Mouse (Mus musculus): ENCODE data around the gene Tvp23b.

Tvp23b gene

GRCm38 (mm10) chr11:62879220-62880048, at the start of gene Tvp23b:
TSS of gene Tvp23b (plus strand) at chr11:62879455.
- DNase-seq (ENCODE audit: low spot score in 2 of 2) = peak; percentile 91 to 99

DNA sequence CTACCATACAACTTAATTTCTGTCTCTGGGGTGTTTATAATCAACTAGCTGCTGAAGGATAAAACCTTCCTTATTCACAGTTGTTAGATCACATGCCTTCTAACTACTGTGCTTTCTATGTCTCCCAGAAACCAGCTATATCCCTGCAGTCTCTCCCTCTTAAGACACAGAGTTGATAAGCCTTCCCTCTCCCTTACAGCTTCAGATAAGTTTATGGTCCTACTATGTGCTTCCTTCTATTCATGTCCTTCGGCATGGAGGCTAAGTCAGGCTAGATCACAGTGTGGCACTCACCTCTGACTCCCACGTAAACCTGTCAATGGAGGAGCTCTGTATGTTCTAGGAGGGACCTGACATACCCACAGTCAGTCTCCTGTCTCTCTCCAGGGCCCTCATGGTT, 48.9 kb upstream of the Tvp23b start:
- no peak for DNase-seq (ENCODE audit: low spot score in 2 of 2)

DNA sequence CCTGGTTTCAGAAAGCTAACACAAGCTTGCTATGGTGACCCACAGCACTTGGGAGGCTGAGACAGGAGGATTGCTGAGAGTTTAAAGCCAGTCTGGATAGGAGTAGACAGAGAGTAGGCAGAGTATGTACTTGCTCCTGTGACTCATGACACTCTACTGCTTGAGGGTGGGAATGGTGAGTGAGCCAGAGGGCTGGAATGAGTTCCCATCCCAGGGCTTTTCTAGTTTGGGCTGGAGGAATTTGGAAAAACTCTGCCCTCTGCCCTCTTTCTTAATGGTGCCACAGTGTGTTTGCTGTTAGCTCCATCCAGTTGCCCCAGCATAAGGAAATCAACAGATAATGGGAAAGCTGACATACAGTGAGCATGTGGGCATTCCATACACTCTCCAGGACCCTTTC, 47.3 kb upstream of the Tvp23b start:
- no peak for DNase-seq (ENCODE audit: low spot score in 2 of 2)

DNA sequence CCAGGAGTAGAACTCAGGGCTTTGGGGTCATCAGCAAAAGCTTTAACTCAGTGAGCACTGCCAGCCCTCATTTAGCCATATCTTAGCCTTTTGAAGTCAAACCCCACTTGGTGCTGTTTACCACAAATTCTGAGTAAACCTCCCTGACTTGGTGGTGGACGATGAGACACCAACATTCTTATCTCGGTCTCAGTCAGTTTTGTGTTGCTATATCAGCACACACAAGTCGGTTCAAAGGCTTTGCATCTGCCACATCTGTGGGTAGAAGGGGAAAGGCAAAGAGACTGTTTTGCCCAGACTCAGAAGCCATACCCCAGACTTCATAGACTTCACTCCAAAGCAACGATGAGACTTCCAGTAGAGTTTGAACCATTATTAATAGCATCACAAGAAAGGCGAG, 34.7 kb upstream of the Tvp23b start:
- DNase-seq (ENCODE audit: low spot score in 2 of 2) = no peak

DNA sequence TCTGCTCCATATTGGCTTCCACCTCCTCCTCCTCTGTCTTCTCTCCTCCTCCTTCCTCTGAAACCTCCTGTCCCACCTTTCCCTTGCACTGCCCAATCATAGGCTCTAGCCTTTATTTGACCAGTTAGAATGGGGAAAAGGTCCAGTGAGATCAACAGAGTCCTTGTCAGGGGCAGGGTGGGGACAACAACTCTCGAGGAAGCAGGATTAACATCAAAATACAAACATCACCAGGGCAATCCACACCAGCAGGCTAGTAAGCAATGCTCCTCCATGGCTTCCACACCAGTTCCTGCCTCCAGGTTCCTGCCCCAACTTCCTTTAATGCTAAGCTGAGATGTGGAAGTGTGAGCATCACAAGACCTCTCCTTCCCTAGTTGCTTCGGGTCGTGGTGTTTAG, 33.5 kb upstream of the Tvp23b start:
- no peak for DNase-seq (ENCODE audit: low spot score in 2 of 2)

GRCm38 (mm10) chr11:62846961-62847654, 32.1 kb upstream of the Tvp23b start, which contains the start of gene Fbxw10:
TSS of gene Fbxw10 (plus strand) at chr11:62847069.
- peak in 1 of 2 experiments; percentile 4 for DNase-seq (ENCODE audit: low spot score in 2 of 2)

GRCm38 (mm10) chr11:62847655-62848191, 31.5 kb upstream of the Tvp23b start:
- no peak for DNase-seq (ENCODE audit: low spot score in 2 of 2)

DNA sequence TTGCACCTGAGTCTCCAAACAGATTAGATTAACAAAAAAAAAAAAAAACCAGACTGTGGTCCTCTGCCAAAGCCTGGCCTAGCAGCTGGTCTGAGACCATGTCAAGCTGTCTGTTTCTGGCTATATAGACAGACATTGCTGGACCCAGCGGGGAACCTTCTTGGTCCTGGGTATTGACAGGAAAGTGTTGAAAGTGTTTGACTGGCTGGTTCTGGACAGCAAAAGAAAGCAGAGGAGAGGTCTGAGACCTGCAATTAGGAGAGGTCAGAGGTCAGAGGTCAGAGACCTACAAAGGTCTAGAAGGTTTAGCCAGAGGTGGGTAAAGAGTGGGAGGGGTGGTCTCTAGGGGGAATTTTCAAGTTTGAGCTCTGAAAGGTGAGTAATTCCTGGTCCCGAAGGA, 31.0 kb upstream of the Tvp23b start:
- DNase-seq (ENCODE audit: low spot score in 2 of 2) = no peak

GRCm38 (mm10) chr11:62851199-62851598, 28.1 kb upstream of the Tvp23b start:
- no peak for DNase-seq (ENCODE audit: low spot score in 2 of 2)

GRCm38 (mm10) chr11:62853334-62853733, 25.9 kb upstream of the Tvp23b start:
- DNase-seq (ENCODE audit: low spot score in 2 of 2) = no peak

GRCm38 (mm10) chr11:62865562-62865961, 13.7 kb upstream of the Tvp23b start:
- no peak for DNase-seq (ENCODE audit: low spot score in 2 of 2)

DNA sequence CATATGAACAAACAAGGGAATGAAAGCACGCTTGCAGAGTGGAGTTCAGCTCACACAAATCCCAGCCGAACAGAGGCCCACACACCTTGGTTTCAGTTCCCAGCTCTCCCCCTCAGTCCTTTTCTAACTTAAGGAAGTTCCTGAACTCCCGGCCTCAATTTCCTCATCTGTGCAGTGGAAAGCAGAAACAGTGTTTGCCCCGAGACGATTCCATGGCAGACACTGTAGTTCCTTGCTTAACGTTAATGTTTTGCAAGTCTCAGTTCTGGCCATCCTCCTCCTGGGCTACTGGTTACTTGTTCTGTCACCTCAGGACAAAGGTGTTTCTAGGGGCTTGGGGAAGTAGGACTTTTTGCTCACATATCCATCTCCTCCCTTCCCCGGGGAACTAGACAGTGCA, 12.6 kb upstream of the Tvp23b start:
- DNase-seq (ENCODE audit: low spot score in 2 of 2) = no peak

DNA sequence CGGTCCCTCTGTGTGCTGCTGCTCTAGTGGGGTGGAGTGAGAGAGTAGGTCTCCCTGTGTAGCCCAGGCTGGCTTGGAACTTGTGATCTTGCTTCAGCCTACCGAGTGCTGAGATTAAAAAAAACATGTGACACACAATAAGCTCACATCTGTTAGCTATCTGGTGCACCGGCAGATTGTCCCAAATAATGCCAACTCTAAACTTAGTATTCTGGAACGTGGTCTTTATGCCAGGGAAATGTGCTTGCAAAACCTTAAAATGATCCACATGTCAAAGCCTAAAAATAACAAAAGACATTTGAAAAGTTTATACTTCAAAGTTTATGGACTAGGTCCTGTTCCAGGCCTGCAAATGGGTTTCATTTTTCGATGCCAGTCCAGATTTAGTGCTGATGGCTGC, 10.1 kb upstream of the Tvp23b start:
- no peak for DNase-seq (ENCODE audit: low spot score in 2 of 2)

GRCm38 (mm10) chr11:62869715-62870371, 9.4 kb upstream of the Tvp23b start:
- no peak for DNase-seq (ENCODE audit: low spot score in 2 of 2)

GRCm38 (mm10) chr11:62873479-62873878, 5.8 kb upstream of the Tvp23b start:
- no peak for DNase-seq (ENCODE audit: low spot score in 2 of 2)

DNA sequence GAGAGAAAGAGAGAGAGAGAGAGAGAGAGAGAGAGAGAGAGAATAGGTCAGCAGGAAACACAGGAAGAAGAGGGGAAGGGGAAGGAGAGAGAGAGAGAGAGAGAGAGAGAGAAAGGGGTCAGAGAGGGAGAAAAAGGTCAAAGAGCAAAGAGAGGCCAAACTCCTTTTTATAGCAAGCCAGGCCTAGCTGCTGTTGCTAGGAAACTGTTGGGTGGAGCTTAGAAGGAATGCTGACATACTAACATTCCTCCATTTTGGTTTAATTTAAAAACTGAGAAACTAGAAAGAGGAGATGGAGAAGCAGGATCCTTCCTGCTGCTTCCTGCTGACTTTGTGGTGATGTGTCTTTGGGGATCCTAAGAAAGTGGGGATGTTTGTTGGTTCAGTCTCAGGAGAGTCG, 3.6 kb upstream of the Tvp23b start:
- DNase-seq (ENCODE audit: low spot score in 2 of 2) = no peak

- no peak for DNase-seq (ENCODE audit: low spot score in 2 of 2)
Measured at GRCm38 (mm10) chr11:62876445-62876844, 2.8 kb upstream of the Tvp23b start.

DNA sequence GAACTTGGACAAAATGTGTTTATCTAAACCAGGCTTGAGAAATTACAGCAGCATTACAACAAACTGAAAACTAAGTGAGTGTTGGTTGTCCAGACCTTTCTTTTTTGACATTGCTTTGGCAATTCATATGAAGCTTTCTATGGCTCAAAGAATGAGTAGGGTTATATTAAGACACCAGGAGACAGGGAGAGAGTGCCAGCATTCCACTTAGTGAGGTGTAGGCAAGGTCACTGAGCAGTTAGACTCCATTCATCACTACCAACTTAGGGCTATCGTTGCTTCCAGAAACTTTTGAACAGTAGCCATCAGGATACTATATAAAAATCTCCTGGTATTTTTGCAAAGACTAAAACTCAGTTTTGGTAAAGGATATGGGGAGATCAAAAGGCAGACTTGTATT, 1.9 kb upstream of the Tvp23b start:
- DNase-seq (ENCODE audit: low spot score in 2 of 2) = no peak

DNA sequence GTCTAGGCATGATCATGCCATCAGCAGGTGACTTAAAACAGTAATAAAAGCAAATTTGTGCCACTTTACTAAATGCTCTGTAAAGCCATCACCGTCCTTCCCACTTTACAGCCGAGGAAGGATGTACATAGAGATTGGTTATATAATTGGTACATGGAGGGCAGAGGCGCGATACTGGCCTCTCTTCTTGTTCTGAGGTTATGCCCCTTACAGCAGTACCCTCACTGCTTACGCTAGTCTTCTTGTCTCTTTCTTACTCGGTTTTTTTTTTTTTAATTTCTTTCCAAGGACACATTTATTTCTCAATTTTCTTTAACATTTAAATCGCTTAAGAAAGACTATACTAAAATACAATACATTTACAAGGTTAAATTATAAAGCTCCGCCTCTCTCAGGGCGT, 527 bp upstream of the Tvp23b start:
- DNase-seq (ENCODE audit: low spot score in 2 of 2) = no peak

GRCm38 (mm10) chr11:62883407-62883806, 4.2 kb downstream of the Tvp23b start:
- no peak for DNase-seq (ENCODE audit: low spot score in 2 of 2)

DNA sequence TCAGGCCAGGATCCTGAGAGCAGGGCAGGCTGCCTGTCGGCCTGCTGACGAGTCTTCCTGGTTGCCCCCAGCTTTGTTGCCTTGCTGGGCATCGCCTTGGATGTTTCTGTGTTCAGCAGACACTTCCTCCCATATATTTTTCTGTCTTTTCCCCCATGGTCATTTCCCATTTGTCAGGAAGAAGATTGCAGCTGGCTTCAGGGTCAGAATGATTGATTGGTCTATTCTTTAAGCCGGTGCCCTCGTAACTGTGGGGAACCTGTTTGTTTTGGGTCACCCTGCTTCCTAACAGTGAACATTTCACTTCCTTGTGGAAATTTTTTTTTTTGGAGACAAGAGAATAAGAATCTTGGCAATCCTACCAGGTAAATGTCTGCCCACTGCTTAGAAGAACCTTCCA, 6.1 kb downstream of the Tvp23b start:
- no peak for DNase-seq (ENCODE audit: low spot score in 2 of 2)

- no peak for DNase-seq (ENCODE audit: low spot score in 2 of 2)
Measured at GRCm38 (mm10) chr11:62890796-62891195, 11.5 kb downstream of the Tvp23b start.
